Mouse (Mus musculus) bone marrow, adult 2 months (tissue): Measurements from ENCODE around the gene Acta1.

Source experiments
- CTCF ChIP-seq: fragments of 200-500 bp; IDR thresholded peaks from 2 replicates; pipeline ENCODE4 v1.5.1; 2011; ENCODE audit warnings: low read length, control low read depth; ENCODE audit not compliant: control insufficient read depth, insufficient read depth
- POLR2A ChIP-seq: fragments of 200-500 bp; IDR thresholded peaks from 2 replicates; pipeline ENCODE4 v1.6.1; 2011; ENCODE audit warnings: low read depth, mild to moderate bottlenecking, control low read depth, low read length, borderline replicate concordance; ENCODE audit not compliant: control insufficient read depth

GRCm38 (mm10) chr8:123877865-123878264 lies 16.7 kb downstream of the Acta1 start:
- TF ChIP-seq POLR2A (no peak), CTCF (no peak)
